Mouse (Mus musculus) hindbrain, embryonic 14.5 days (tissue): ENCODE measurements at regions not wholly inside any gene's neighbourhood (a gene's known extent, or its start where the extent isn't known, plus 50 kb on each side); places are given as distances from the start of the nearest gene placed in this dataset.

ENCODE experiments used
- ATAC-seq: fragments of 200-750 bp; cut with Nextera tagmentation; 2 replicates; pipeline ENCODE4 v1.8.0; 2017; ENCODE audit warnings: moderate number of reproducible peaks, mild to moderate bottlenecking, moderate TSS enrichment, moderate library complexity; ENCODE audit not compliant: low FRiP score
- DNase-seq: peaks from one replicate; pipeline ENCODE4 v3.0.0-alpha.2; 2015; ENCODE audit warnings: low spot score
- H3K27ac ChIP-seq: fragments of 300-500 bp; sonication (generic); 2 replicates; pipeline ENCODE4 v1.5.1; 2014; ENCODE audit warnings: mild to moderate bottlenecking, moderate library complexity
- H3K27me3 ChIP-seq: fragments of 300-500 bp; sonication (generic); 2 replicates; pipeline ENCODE4 v1.6.1; 2014; ENCODE audit warnings: mild to moderate bottlenecking, low read length, mixed read lengths; ENCODE audit not compliant: control insufficient read depth, insufficient read depth
- H3K36me3 ChIP-seq: fragments of 300-500 bp; sonication (generic); replicated peaks from 2 replicates; pipeline ENCODE4 v1.6.1; 2014; ENCODE audit not compliant: control insufficient read depth, insufficient read depth
- H3K4me1 ChIP-seq: fragments of 300-500 bp; sonication (generic); replicated peaks from 2 replicates; pipeline ENCODE4 v1.6.1; 2014; ENCODE audit warnings: antibody characterized with exemption, low read length, mixed read lengths; ENCODE audit not compliant: control insufficient read depth, insufficient read depth
- H3K4me2 ChIP-seq: fragments of 300-500 bp; sonication (generic); replicated peaks from 2 replicates; pipeline ENCODE4 v1.6.1; 2014; ENCODE audit warnings: mild to moderate bottlenecking, moderate library complexity
- H3K4me3 ChIP-seq: fragments of 300-500 bp; sonication (generic); replicated peaks from 2 replicates; pipeline ENCODE4 v1.5.1; 2014; ENCODE audit warnings: mild to moderate bottlenecking, low read length
- H3K9ac ChIP-seq: fragments of 300-500 bp; sonication (generic); 2 replicates; pipeline ENCODE4 v1.6.1; 2014
- H3K9me3 ChIP-seq: fragments of 300-500 bp; sonication (generic); 2 replicates; pipeline ENCODE4 v1.6.1; 2016; ENCODE audit warnings: low read length; ENCODE audit not compliant: control insufficient read depth
- WGBS: fragments of 180-500 bp; shearing (Covaris S2); extraction: QIAGEN DNeasy Blood & Tissue Kit; methylation state at CpG from one replicate; pipeline ENCODE4 v1.1.7; 2014; 5-methylcytosine and 5-hydroxymethylcytosine counted together

DNA sequence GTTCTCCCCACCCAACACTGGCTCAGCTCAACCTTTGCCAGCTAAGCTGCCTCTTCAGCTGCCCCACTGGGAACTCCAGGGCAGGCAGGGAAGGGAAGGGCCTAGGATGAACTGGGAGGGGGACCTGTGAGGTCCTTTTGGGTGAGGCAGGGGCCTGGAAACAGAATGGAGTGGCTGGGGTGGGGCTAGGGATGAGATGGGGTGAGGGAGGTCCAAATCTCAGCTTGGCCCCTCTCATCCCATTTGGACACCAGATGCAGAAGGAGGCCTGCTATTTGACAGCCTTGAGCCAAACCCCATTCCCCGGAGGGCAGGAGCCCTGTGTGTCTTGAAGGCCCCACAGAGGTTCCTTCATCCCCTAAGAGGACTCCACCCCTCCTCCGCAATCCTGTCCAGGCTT, 166.7 kb upstream of the Kbtbd8 start:
- H3K27ac ChIP-seq = no peak overlapping the region
- DNase-seq = no peak
- no peak for ATAC-seq
- H3K4me1 ChIP-seq = no peaks in the 10 kb centered on the region
- H3K27me3 ChIP-seq = no peaks in the 10 kb centered on the region
- no peak overlapping the region for H3K4me3 ChIP-seq
- H3K36me3 ChIP-seq = no peaks in the 10 kb centered on the region
- no peak overlapping the region for H3K9ac ChIP-seq
- WGBS = 90% methylated on average over 2 of the region's 2 CpGs
- no peaks in the 10 kb centered on the region for H3K9me3 ChIP-seq
- no peak overlapping the region for H3K4me2 ChIP-seq

DNA sequence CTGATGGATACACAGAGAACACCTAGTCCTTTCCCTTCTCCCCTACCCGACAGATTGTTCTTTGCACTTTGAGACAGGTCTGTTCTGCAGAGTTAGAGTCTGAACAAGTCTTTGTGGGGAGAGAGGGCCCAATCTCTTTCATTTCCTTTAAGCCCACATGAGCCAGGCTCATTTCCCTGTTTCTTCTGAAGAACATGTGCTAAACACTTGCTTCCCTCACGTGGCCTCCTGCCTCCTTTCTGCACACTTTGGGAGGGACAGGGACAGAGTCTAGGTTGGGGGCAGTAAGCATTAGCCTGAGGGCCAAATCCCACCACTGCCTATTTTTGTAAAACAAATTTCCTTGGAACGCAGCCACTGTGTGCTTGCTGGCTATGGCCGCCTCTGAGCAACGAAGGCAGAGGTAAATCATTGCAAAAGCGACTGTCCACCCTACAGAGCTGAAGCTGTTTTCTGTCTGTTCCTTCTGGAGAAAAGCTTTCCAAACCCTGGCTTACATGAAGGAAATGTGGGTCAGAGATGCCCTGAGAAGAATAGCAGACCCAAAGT, 170.6 kb upstream of the Kbtbd8 start:
- no peak overlapping the region for H3K27ac ChIP-seq
- H3K9ac ChIP-seq = no peak overlapping the region
- no peaks in the 10 kb centered on the region for H3K4me1 ChIP-seq
- no peak for ATAC-seq
- H3K4me3 ChIP-seq = no peak overlapping the region
- H3K4me2 ChIP-seq = no peak overlapping the region
- H3K9me3 ChIP-seq = no peaks in the 10 kb centered on the region
- no peaks in the 10 kb centered on the region for H3K27me3 ChIP-seq
- no peaks in the 10 kb centered on the region for H3K36me3 ChIP-seq
- no peak for DNase-seq
- 83% methylated on average over 6 of the region's 6 CpGs for WGBS

DNA sequence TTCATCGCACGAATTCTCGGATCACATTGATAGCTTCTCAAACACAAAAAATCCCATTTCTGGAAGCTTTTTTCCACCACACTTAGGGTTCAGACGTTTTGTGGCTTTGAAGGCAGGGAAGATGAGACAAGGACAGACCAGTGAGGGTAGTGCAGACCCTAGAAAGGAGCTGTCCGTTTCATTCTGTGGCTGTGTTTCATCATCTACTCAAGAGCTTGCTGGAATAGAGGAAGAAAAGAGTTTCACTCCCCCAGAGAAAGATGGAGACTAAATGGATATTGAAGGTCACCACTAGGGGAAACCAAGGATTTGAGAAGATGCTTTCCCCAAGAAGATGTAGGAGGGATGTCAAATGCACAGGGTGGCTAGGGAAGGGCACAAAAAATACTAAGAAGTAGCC, 171.3 kb upstream of the Kbtbd8 start:
- Histone ChIP-seq H3K36me3 (no peaks in the 10 kb centered on the region), H3K4me2 (no peak overlapping the region), H3K4me1 (no peaks in the 10 kb centered on the region), H3K27me3 (no peaks in the 10 kb centered on the region), H3K9me3 (no peaks in the 10 kb centered on the region), H3K9ac (no peak overlapping the region), H3K27ac (no peak overlapping the region), H3K4me3 (no peak overlapping the region)
- no peak for DNase-seq
- 91% methylated on average over 5 of the region's 5 CpGs for WGBS
- ATAC-seq = no peak

DNA sequence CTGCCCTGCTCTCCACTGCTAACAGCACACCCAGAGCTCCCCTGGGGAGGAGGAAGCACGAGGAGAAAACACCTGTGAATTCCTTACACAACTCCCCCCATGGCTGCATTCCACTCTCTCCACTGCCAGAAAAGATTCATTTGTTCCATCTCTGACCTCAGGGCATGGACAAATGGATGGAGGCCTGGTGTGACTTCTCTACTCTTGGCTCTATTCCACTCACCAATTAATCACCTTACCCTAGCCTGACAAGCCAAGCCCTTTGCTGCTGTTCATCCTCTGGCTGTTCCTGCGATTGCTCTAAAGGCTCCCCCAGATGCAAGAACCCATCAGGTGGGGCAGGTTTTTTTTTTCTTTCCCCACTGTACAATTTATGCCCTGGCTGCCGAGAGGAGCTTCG, 172.8 kb upstream of the Kbtbd8 start:
- no peak overlapping the region for H3K4me3 ChIP-seq

DNA sequence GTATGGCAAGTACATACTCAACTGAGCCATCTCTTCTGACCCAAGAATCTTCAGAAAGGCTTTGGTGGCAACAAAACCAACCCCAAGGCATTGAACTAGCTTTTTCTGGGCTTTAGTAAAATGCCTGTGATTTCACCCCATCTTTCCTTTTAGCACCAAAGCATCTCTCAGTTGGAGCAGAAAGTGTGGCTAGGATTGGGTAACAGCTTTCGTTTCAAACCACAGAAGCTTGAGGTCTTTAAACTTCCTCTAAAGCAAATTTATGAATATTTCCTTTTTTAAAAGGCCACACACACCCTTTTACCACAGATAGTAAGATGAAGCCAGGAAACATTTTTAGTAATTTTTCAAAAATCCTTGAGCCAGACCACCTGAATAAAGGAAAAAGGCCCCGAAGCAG, 178.1 kb upstream of the Kbtbd8 start:
- no peaks in the 10 kb centered on the region for H3K36me3 ChIP-seq
- no peaks in the 10 kb centered on the region for H3K9me3 ChIP-seq
- no peak overlapping the region for H3K9ac ChIP-seq
- H3K27ac ChIP-seq = no peak overlapping the region
- ATAC-seq (no peak), DNase-seq (no peak)
- no peaks in the 10 kb centered on the region for H3K27me3 ChIP-seq
- H3K4me3 ChIP-seq = no peak overlapping the region
- 91% methylated on average over 2 of the region's 2 CpGs for WGBS
- no peak overlapping the region for H3K4me2 ChIP-seq
- H3K4me1 ChIP-seq = no peaks in the 10 kb centered on the region

More for the DNA sequence above, 172.8 kb upstream of the Kbtbd8 start:
- Histone ChIP-seq H3K27ac (no peak overlapping the region), H3K36me3 (no peaks in the 10 kb centered on the region), H3K4me1 (no peaks in the 10 kb centered on the region), H3K4me2 (no peak overlapping the region), H3K27me3 (no peaks in the 10 kb centered on the region), H3K9ac (no peak overlapping the region), H3K9me3 (no peaks in the 10 kb centered on the region)
- ATAC-seq = no peak
- WGBS = 49% methylated on average over 4 of the region's 4 CpGs
- DNase-seq = no peak

DNA sequence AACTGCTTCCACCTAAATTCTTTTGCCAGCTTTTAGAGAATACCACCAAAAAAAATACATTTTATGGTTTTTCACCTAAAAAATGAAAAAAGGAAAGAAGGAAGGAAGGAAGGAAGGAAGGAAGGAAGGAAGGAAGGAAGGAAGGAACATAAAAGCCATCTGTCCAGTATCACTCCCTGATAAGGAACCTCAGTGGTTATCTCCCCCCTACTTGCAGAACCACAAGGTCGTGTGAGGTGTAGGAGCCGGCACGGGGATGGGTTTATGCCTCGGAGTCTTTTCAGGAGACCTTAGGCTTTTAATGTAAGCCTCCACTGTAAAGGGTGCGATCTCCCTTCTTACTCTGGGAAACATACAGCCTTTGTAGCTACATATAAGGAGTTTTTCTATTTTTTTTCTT, 180.8 kb upstream of the Kbtbd8 start:
- Histone ChIP-seq H3K9ac (no peak overlapping the region), H3K4me2 (no peak overlapping the region), H3K27ac (no peak overlapping the region), H3K9me3 (no peaks in the 10 kb centered on the region), H3K36me3 (no peaks in the 10 kb centered on the region), H3K4me1 (no peaks in the 10 kb centered on the region), H3K4me3 (no peak overlapping the region), H3K27me3 (no peaks in the 10 kb centered on the region)
- DNase-seq = no peak
- WGBS = 88% methylated on average over 5 of the region's 5 CpGs
- no peak for ATAC-seq

DNA sequence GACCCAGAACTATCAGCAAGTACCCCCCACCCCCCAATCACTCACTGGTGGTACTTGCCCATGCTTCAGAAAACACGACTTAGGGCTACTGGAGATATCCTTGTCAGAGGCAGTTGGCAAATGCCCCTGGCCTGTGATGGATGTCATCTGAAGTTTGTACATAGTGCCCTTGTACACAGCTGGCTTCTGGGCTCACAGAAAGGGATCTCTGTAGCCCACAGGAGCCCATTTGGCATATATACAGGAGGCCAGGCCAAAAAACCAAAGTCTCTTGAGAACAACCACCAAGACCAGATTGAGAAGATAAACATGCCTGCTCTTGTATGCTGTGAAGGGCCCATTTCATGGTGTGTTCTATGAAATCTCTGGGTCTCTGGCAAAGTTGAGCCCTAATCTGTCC, 181.3 kb upstream of the Kbtbd8 start:
- DNase-seq (no peak), ATAC-seq (no peak)
- Histone ChIP-seq H3K4me2 (no peak overlapping the region), H3K9ac (no peak overlapping the region), H3K27ac (no peak overlapping the region), H3K36me3 (no peaks in the 10 kb centered on the region), H3K27me3 (no peaks in the 10 kb centered on the region), H3K4me3 (no peak overlapping the region), H3K9me3 (no peaks in the 10 kb centered on the region), H3K4me1 (no peaks in the 10 kb centered on the region)
- 100% methylated on average over 1 of the region's 1 CpGs for WGBS

DNA sequence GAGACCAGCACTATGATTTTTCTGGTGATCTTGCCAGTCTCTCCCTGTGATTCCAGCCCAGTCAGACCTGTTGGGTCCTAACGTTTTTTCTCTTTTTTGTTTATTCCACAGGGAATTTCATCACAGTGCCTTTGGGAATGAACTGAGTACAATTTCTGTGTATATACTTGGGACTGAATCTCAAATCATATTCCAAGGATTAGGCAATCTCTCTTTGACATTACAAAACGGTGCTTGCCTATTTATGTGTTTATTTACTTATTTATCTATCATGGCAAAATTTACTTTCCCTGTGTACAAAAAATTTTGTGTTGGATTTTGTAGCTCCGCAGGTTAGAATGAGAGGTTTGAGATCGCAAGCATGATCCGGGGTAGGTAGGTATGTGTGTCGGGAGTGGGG, 189.2 kb upstream of the Kbtbd8 start:
- Histone ChIP-seq H3K9me3 (no peaks in the 10 kb centered on the region), H3K9ac (no peak overlapping the region), H3K36me3 (no peaks in the 10 kb centered on the region), H3K4me1 (no peaks in the 10 kb centered on the region), H3K27ac (no peak overlapping the region), H3K4me3 (no peak overlapping the region), H3K4me2 (no peak overlapping the region), H3K27me3 (no peaks in the 10 kb centered on the region)
- ATAC-seq (no peak), DNase-seq (no peak)
- 92% methylated on average over 6 of the region's 6 CpGs for WGBS

DNA sequence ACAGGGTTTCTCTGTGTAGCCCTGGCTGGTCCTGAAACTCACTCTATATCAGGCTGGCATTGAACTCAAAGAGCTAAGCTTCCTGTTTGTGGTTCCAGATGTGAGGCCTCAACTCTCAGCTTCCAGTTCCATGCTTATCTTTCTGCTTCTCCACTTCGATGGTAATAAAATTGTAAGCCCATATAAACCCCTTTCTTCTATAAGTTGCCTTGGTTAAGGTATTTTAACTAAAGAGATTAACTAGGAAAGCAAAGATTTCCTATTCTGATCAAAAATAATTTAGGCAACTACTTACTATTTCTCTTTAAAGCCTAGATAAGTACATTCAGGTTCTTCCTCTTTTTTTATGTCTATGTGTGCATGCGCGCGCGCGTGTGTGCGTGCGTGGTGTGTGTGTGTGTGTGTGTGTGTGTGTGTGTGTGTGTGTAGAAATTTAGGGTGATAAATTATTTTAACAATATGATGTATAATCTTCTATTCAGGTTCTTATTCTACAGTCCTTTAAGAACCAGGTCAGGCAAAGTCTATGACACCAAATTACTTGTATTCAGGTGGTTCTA, 190.3 kb upstream of the Kbtbd8 start:
- H3K4me1 ChIP-seq = no peaks in the 10 kb centered on the region
- over 99% methylated on average over 8 of the region's 8 CpGs for WGBS
- no peak overlapping the region for H3K4me3 ChIP-seq
- H3K36me3 ChIP-seq = no peaks in the 10 kb centered on the region
- ATAC-seq = no peak
- H3K9me3 ChIP-seq = no peaks in the 10 kb centered on the region
- no peak overlapping the region for H3K9ac ChIP-seq
- no peak overlapping the region for H3K4me2 ChIP-seq
- no peak overlapping the region for H3K27ac ChIP-seq
- H3K27me3 ChIP-seq = no peaks in the 10 kb centered on the region
- DNase-seq = no peak

DNA sequence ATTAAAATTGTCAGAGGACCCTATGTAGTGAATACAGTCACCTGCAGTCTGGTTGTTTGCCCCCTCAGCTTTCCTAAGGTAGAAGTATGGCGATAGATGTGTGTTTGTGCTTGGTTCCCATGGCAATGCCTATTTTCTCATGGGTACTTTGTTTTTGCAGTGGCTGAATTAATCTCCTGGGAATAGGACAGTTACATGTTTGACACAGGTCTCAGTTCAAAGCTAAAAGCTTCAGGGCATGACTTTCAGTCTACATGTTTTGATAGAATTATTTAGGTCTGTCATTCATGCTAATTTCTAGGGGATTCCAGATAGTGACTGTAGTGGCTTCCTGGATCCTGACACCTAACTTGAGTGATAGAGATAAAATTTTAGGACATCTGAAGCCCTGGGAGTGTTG, 191.6 kb upstream of the Kbtbd8 start:
- WGBS = 78% methylated on average over 1 of the region's 1 CpGs
- H3K27me3 ChIP-seq = no peaks in the 10 kb centered on the region
- no peaks in the 10 kb centered on the region for H3K36me3 ChIP-seq
- ATAC-seq (no peak), DNase-seq (no peak)
- H3K4me3 ChIP-seq = no peak overlapping the region
- H3K27ac ChIP-seq = no peak overlapping the region
- no peak overlapping the region for H3K9ac ChIP-seq
- no peaks in the 10 kb centered on the region for H3K9me3 ChIP-seq
- H3K4me2 ChIP-seq = no peak overlapping the region
- H3K4me1 ChIP-seq = no peaks in the 10 kb centered on the region
